Mouse (Mus musculus) embryonic facial prominence, embryonic 11.5 days (tissue): ENCODE measurements at regions not wholly inside any gene's neighbourhood (a gene's known extent, or its start where the extent isn't known, plus 50 kb on each side); places are given as distances from the start of the nearest gene placed in this dataset.

ENCODE experiments used
- ATAC-seq: fragments of 200-750 bp; cut with Nextera tagmentation; replicated peaks from 2 replicates; pipeline ENCODE4 v1.8.0; 2017; ENCODE audit warnings: low read depth; ENCODE audit not compliant: insufficient number of reproducible peaks, low FRiP score, low TSS enrichment
- DNase-seq: peaks from one replicate; pipeline ENCODE4 v3.0.0-alpha.2; 2015; ENCODE audit warnings: low spot score
- H3K27ac ChIP-seq: fragments of 300-500 bp; sonication (generic); replicated peaks from 2 replicates; pipeline ENCODE4 v1.5.1; 2014; ENCODE audit warnings: mild to moderate bottlenecking, low read depth, low read length, control low read depth
- H3K27me3 ChIP-seq: fragments of 300-500 bp; sonication (generic); 2 replicates; pipeline ENCODE4 v1.6.1; 2014; ENCODE audit warnings: mild to moderate bottlenecking, low read length, moderate library complexity, mixed read lengths; ENCODE audit not compliant: control insufficient read depth, insufficient read depth
- H3K36me3 ChIP-seq: fragments of 300-500 bp; sonication (generic); replicated peaks from 2 replicates; pipeline ENCODE4 v1.6.1; 2014; ENCODE audit warnings: low read depth, mild to moderate bottlenecking, low read length, moderate library complexity, mixed read lengths; ENCODE audit not compliant: control insufficient read depth, insufficient read depth
- H3K4me1 ChIP-seq: fragments of 300-500 bp; sonication (generic); 2 replicates; pipeline ENCODE4 v1.6.1; 2014; ENCODE audit warnings: low read length, mixed read lengths; ENCODE audit not compliant: control insufficient read depth, insufficient read depth
- H3K4me2 ChIP-seq: fragments of 300-500 bp; sonication (generic); 2 replicates; pipeline ENCODE4 v1.6.1; 2014; ENCODE audit warnings: low read depth, mild to moderate bottlenecking, control low read depth, low read length, moderate library complexity
- H3K4me3 ChIP-seq: fragments of 300-500 bp; sonication (generic); 2 replicates; pipeline ENCODE4 v1.5.1; 2014; ENCODE audit warnings: low read depth, low read length, control low read depth
- H3K9ac ChIP-seq: fragments of 300-500 bp; sonication (generic); replicated peaks from 2 replicates; pipeline ENCODE4 v1.6.1; 2014; ENCODE audit warnings: mild to moderate bottlenecking, control low read depth, low read length
- H3K9me3 ChIP-seq: fragments of 300-500 bp; sonication (generic); replicated peaks from 2 replicates; pipeline ENCODE4 v1.6.1; 2016; ENCODE audit warnings: mild to moderate bottlenecking, low read length, inconsistent platforms, mixed read lengths; ENCODE audit not compliant: control insufficient read depth
- WGBS: fragments of 180-500 bp; shearing (Covaris S2); extraction: QIAGEN DNeasy Blood & Tissue Kit; methylation state at CpG from one replicate; pipeline ENCODE4 v1.1.7; 2014; 5-methylcytosine and 5-hydroxymethylcytosine counted together

DNA sequence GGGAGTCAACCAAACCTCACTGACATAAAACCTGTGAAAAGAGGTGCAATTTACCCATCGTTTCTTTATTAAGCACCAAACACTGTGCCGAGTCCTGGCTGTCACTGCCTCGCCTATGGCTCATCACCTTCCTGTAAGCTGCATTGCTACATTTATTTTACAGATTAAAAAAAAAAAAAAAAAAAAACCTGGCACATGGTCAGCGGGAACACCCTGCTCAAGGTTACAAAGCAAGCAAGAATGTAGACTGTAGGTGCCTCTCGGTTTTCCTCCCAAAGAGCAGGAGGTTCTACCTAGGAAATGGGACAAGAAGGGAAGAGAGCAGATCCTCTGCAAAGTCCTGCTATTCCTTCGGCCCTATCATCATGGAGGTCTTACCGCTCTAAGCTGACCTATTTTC, 146.9 kb upstream of the Nabp1 start:
- DNase-seq (no peak), ATAC-seq (no peak)
- 94% methylated on average over 7 of the region's 7 CpGs for whole genome bisulfite sequencing
- Histone ChIP-seq H3K27ac (no peak overlapping the region), H3K9ac (no peak overlapping the region), H3K9me3 (no peaks in the 10 kb centered on the region), H3K4me3 (no peak overlapping the region), H3K36me3 (no peaks in the 10 kb centered on the region), H3K27me3 (no peaks in the 10 kb centered on the region), H3K4me1 (no peaks in the 10 kb centered on the region), H3K4me2 (no peak overlapping the region)

DNA sequence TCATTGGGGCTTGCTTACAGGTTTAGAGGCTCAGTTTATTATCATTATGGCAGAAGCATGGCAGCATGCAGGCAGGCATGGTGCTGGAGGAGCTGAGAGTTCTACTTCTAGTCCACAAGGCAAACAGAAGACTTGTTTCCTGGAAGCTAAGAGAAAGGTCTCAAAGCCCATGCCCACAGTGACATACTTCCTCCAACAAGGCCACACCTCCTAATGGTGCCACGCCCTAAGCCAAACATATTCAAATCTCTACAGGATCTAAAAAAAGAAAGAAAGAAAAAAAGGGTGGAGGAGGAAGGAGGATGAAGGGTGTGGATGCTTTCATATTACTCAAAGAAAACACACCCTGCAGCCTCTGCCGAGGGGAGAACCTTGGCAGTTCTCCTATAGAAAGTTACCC, 146.3 kb upstream of the Nabp1 start:
- no peak overlapping the region for H3K4me2 ChIP-seq
- H3K4me3 ChIP-seq: no peak overlapping the region
- H3K36me3 ChIP-seq: no peaks in the 10 kb centered on the region
- DNase-seq (no peak), ATAC-seq (no peak)
- H3K27me3 ChIP-seq: no peaks in the 10 kb centered on the region
- WGBS: 85% methylated on average over 2 of the region's 2 CpGs
- no peak overlapping the region for H3K9ac ChIP-seq
- no peaks in the 10 kb centered on the region for H3K4me1 ChIP-seq
- no peak overlapping the region for H3K27ac ChIP-seq
- no peaks in the 10 kb centered on the region for H3K9me3 ChIP-seq

DNA sequence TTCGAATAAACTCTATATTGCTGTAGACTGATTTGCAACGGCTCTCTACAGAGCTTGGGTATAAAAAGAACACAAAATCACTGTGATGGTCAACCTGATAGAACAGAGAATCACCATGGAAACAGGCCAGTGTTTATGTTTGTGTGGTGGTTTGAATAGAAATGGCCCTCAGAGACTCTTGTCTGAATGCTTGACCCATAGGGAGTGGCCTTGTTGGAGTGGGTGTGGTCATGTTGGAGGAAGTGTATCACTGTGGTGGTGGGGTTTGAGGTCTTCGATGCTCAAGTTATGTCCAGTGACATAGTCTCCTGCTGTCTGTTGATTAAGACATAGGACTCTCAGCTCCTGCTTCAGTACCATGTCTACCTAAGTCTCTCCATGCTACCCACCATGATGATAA, 144.8 kb upstream of the Nabp1 start:
- 79% methylated on average over 3 of the region's 3 CpGs for WGBS
- ATAC-seq (no peak), DNase-seq (no peak)
- no peaks in the 10 kb centered on the region for H3K27me3 ChIP-seq
- H3K9ac ChIP-seq: no peak overlapping the region
- H3K4me2 ChIP-seq: no peak overlapping the region
- H3K36me3 ChIP-seq: no peaks in the 10 kb centered on the region
- no peaks in the 10 kb centered on the region for H3K4me1 ChIP-seq
- no peak overlapping the region for H3K4me3 ChIP-seq
- no peaks in the 10 kb centered on the region for H3K9me3 ChIP-seq
- no peak overlapping the region for H3K27ac ChIP-seq

DNA sequence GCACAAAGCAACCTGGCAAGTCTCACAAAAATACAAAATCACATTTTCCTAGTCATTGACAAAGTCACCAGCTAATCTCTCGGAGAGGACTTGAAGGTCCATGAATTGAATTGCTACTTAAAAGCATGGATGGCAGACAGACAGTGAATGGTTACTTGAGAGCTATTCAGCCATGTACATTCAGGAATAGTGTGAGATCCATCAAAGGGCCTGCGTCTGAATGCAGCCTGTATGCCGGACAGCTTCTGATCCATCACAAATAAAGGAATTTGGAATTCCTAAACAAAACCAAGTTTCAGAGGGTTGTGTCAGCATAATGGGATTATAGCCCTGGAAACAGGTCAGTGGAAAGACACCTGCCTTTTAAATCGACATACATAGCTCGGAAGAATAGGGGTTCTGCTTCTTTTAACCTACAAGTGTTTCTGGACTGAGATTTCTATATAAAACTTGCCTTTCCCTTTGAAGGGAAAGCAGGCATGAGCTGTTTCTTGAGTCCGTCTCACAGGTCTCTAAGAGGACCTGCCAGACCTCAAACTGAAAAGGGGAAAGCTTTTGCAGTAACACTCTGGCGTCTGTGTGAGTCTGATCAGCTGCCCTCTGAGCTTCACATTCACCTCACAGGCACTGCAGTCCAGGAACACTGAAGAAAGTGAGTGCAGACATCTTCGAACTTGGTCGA, 144.1 kb upstream of the Nabp1 start:
- H3K9me3 ChIP-seq: no peaks in the 10 kb centered on the region
- ATAC-seq (no peak), DNase-seq (no peak)
- H3K9ac ChIP-seq: no peak overlapping the region
- no peaks in the 10 kb centered on the region for H3K27me3 ChIP-seq
- no peaks in the 10 kb centered on the region for H3K36me3 ChIP-seq
- no peak overlapping the region for H3K27ac ChIP-seq
- WGBS: 72% methylated on average over 9 of the region's 9 CpGs
- no peaks in the 10 kb centered on the region for H3K4me1 ChIP-seq
- no peak overlapping the region for H3K4me3 ChIP-seq
- H3K4me2 ChIP-seq: no peak overlapping the region

DNA sequence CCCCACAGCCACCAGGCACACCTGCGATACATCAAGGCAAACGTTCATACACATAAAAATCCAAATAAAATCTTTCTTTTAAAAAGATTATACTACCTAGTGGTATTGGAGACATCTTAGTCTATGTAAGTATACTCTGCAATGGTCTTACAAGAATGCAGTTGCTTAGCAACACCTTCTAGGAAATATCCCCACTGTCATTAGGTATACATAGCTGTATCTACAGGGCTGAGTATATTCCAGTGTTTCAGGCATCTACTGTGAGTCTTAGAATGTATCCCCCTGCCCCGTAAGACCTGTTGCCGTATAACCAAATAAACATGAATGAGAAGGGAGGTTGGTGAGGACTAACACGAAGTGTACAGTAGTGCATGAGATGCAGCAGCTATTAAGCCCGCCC, 142.8 kb upstream of the Nabp1 start:
- WGBS: 87% methylated on average over 6 of the region's 6 CpGs
- no peaks in the 10 kb centered on the region for H3K9me3 ChIP-seq
- no peaks in the 10 kb centered on the region for H3K36me3 ChIP-seq
- no peaks in the 10 kb centered on the region for H3K4me1 ChIP-seq
- H3K27ac ChIP-seq: no peak overlapping the region
- H3K27me3 ChIP-seq: no peaks in the 10 kb centered on the region
- no peak overlapping the region for H3K9ac ChIP-seq
- H3K4me2 ChIP-seq: no peak overlapping the region
- ATAC-seq (no peak), DNase-seq (no peak)
- H3K4me3 ChIP-seq: no peak overlapping the region

DNA sequence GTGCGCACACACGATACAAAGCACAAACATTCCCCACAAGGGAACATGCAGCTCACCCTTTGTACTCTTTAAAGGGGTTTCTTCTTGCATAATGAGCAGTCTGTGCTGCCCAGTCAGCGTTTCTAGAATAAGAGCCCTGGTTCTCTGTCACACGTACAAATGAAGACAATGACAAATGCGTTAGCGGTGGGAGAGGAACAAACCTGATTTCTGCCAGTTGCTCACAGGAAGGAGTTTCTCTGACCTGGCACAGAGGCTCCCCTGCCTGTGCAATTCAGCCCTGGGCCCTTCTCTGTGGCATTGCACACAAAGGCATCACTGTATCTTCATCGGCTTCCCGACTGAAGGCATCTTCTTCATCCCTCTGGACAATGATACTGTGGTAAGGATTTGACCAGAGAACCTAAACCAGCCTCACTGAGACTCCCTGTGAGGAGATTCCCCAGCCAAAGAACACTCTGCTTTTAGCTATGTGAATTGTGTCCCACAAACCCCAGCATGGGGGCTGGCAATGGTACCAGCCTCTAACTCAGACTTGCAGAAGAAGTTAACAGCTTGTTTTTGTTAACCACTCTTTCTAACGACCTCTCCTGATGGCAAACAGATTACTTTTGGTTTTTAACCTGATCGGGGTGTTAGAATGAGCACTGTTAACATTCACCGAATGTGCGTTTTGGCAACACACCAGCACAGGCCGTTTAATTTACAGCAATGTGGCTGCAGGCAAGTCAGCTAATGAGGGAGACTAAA, 139.5 kb upstream of the Nabp1 start:
- H3K4me3 ChIP-seq: no peak overlapping the region
- no peaks in the 10 kb centered on the region for H3K27me3 ChIP-seq
- no peak overlapping the region for H3K4me2 ChIP-seq
- no peaks in the 10 kb centered on the region for H3K9me3 ChIP-seq
- no peaks in the 10 kb centered on the region for H3K36me3 ChIP-seq
- ATAC-seq: no peak
- 35% methylated on average over 13 of the region's 13 CpGs for WGBS
- H3K27ac ChIP-seq: no peak overlapping the region
- no peak overlapping the region for H3K9ac ChIP-seq
- no peaks in the 10 kb centered on the region for H3K4me1 ChIP-seq
- DNase-seq: no peak

DNA sequence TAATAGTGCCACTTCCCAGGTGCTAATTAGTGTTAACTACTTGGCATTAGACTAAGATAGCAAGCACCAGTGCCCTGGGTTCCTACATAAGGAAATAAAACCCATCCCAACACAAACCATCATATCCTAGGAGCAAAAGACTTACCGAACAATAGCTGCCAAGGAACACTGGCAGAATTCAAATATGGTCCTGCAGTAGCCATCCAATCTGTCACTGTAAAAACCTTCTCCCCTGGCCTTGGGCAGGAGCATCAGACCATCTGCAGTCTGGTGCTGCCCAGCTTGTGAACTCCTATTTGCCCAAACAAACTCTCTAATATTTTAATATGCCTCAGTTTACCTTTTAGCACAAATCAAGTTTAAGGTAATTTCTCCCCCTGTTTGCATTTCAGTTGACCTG, 137.9 kb upstream of the Nabp1 start:
- WGBS: 93% methylated on average over 1 of the region's 1 CpGs
- Histone ChIP-seq H3K9me3 (no peaks in the 10 kb centered on the region), H3K27me3 (no peaks in the 10 kb centered on the region), H3K4me1 (no peaks in the 10 kb centered on the region), H3K4me2 (no peak overlapping the region), H3K27ac (no peak overlapping the region), H3K9ac (no peak overlapping the region), H3K4me3 (no peak overlapping the region), H3K36me3 (no peaks in the 10 kb centered on the region)
- no peak for DNase-seq
- ATAC-seq: no peak

DNA sequence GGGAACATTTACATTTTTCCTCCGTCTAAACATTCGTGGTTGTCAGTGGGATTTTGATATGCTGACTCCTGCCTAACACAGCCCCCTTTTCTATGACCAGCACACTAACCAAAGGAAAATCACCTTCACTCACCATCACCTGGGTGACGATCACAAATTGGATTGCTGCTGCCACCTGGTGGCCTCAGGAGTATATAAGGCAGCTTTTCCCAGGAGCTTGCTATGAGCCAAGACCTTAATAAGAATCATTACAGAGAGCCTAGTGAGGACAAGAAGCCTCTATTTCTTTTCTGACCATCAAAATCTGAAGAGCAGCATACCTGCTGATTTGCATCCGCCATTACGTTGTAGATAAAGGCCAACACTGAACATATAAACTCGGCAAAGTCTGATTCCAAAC, 137.3 kb upstream of the Nabp1 start:
- Histone ChIP-seq H3K9me3 (no peaks in the 10 kb centered on the region), H3K27ac (no peak overlapping the region), H3K4me3 (no peak overlapping the region), H3K4me2 (no peak overlapping the region), H3K36me3 (no peaks in the 10 kb centered on the region), H3K4me1 (no peaks in the 10 kb centered on the region), H3K27me3 (no peaks in the 10 kb centered on the region), H3K9ac (no peak overlapping the region)
- WGBS: 26% methylated on average over 6 of the region's 6 CpGs
- DNase-seq: peak; percentile 76
- no peak for ATAC-seq
